Mouse (Mus musculus) stomach, embryonic 16.5 days (tissue): ENCODE data around the gene Pabpc4. TPM values are rescaled to one million over a fixed set of nuclear protein-coding genes. Genes with fewer than 3 reads are reported as not detected.
"Not testable (repeated sequence)": the region's sequence is repeated elsewhere in the genome, so short reads cannot be mapped to it uniquely, and the experiment has no call there.

ENCODE experiments used
- ATAC-seq: fragments of 200-750 bp; cut with Nextera tagmentation; 2 replicates; pipeline ENCODE4 v1.8.0; 2017; ENCODE audit warnings: moderate number of reproducible peaks, moderate TSS enrichment; ENCODE audit not compliant: insufficient read depth, low FRiP score
- H3K27ac ChIP-seq: fragments of 300-500 bp; sonication (generic); 2 replicates; pipeline ENCODE4 v1.5.1; 2014; ENCODE audit warnings: low read length
- H3K27me3 ChIP-seq: fragments of 300-500 bp; sonication (generic); 2 replicates; pipeline ENCODE4 v1.6.1; 2014; ENCODE audit warnings: low read length, control low read depth, mixed read lengths; ENCODE audit not compliant: control insufficient read depth, insufficient read depth
- H3K36me3 ChIP-seq: fragments of 300-500 bp; sonication (generic); 2 replicates; pipeline ENCODE4 v1.6.1; 2014; ENCODE audit warnings: low read length; ENCODE audit not compliant: control insufficient read depth, insufficient read depth
- H3K4me1 ChIP-seq: fragments of 300-500 bp; sonication (generic); 2 replicates; pipeline ENCODE4 v1.6.1; 2014; ENCODE audit warnings: low read length, control low read depth, mixed read lengths; ENCODE audit not compliant: control insufficient read depth, insufficient read depth
- H3K4me2 ChIP-seq: fragments of 300-500 bp; sonication (generic); 2 replicates; pipeline ENCODE4 v1.6.1; 2014; ENCODE audit warnings: low read depth, low read length, mixed read lengths
- H3K4me3 ChIP-seq: fragments of 300-500 bp; sonication (generic); replicated peaks from 2 replicates; pipeline ENCODE4 v1.5.1; 2014; ENCODE audit warnings: mild to moderate bottlenecking, low read length
- H3K9ac ChIP-seq: fragments of 300-500 bp; sonication (generic); 2 replicates; pipeline ENCODE4 v1.6.1; 2014; ENCODE audit warnings: low read length
- H3K9me3 ChIP-seq: fragments of 300-500 bp; sonication (generic); replicated peaks from 2 replicates; pipeline ENCODE4 v1.6.1; 2016; ENCODE audit warnings: low read length, control low read depth; ENCODE audit not compliant: control insufficient read depth
- WGBS: fragments of 180-500 bp; shearing (Covaris S2); extraction: QIAGEN DNeasy Blood & Tissue Kit; methylation state at CpG from one replicate; pipeline ENCODE4 v1.1.7; 2014; 5-methylcytosine and 5-hydroxymethylcytosine counted together
- polyA plus RNA-seq: library from polyadenylated mRNA; unstranded; fragments of >200 nt; fragmentation: Nextera tagmentation; extraction: Ambion mirVana; gene quantifications from 2 replicates; pipeline ENCODE4 v1.2.1, GENCODE M21; 2015

Gene Pabpc4
- polyA plus RNA-seq, 1 experiment from 2014 or later = 42.5 TPM

- 74% methylated on average over 6 of the region's 6 CpGs for WGBS
- ATAC-seq = no peak
Measured at GRCm38 (mm10) chr4:123328946-123329345, 66.8 kb downstream of the Pabpc4 start.

GRCm38 (mm10) chr4:123331326-123331725 is 69.2 kb downstream of the Pabpc4 start:
- Histone ChIP-seq H3K27ac (no peak overlapping the region), H3K4me2 (no peak overlapping the region), H3K4me1 (no peaks in the 10 kb centered on the region), H3K27me3 (no peaks in the 10 kb centered on the region), H3K9me3 (0 out of 2 replicates have a peak, but pooled peaks cover 3% of the 10 kb centered on the region), H3K9ac (no peak overlapping the region), H3K36me3 (no peaks in the 10 kb centered on the region), H3K4me3 (no peak overlapping the region)
- 65% methylated on average over 5 of the region's 5 CpGs for WGBS
- ATAC-seq = no peak

More at GRCm38 (mm10) chr4:123328946-123329345, 66.8 kb downstream of the Pabpc4 start:
- no peak overlapping the region for H3K27ac ChIP-seq
- no peaks in the 10 kb centered on the region for H3K36me3 ChIP-seq
- H3K9ac ChIP-seq = no peak overlapping the region
- H3K4me3 ChIP-seq = no peak overlapping the region
- no peaks in the 10 kb centered on the region for H3K27me3 ChIP-seq
- 0 out of 2 replicates have a peak, but pooled peaks cover 3% of the 10 kb centered on the region for H3K9me3 ChIP-seq
- H3K4me1 ChIP-seq = no peaks in the 10 kb centered on the region
- H3K4me2 ChIP-seq = no peak overlapping the region

GRCm38 (mm10) chr4:123331961-123332360 is 69.8 kb downstream of the Pabpc4 start:
- H3K27ac ChIP-seq, H3K27me3 ChIP-seq, H3K4me2 ChIP-seq, ATAC-seq, H3K9me3 ChIP-seq, H3K9ac ChIP-seq, H3K4me3 ChIP-seq, H3K4me1 ChIP-seq, H3K36me3 ChIP-seq: not testable (repeated sequence)
- 68% methylated on average over 1 of the region's 1 CpGs for WGBS

- no peaks in the 10 kb centered on the region for H3K4me1 ChIP-seq
- H3K27me3 ChIP-seq = no peaks in the 10 kb centered on the region
- no peak overlapping the region for H3K4me3 ChIP-seq
- H3K36me3 ChIP-seq = no peaks in the 10 kb centered on the region
- no peak overlapping the region for H3K27ac ChIP-seq
- no peak overlapping the region for H3K9ac ChIP-seq
- H3K4me2 ChIP-seq = no peak overlapping the region
- 0 out of 2 replicates have a peak, but pooled peaks cover 3% of the 10 kb centered on the region for H3K9me3 ChIP-seq
- no peak for ATAC-seq
- 96% methylated on average over 4 of the region's 4 CpGs for WGBS
Measured at GRCm38 (mm10) chr4:123333151-123333550, 71.0 kb downstream of the Pabpc4 start.

- no peak overlapping the region for H3K9ac ChIP-seq
- no peak overlapping the region for H3K4me2 ChIP-seq
- H3K4me3 ChIP-seq = no peak overlapping the region
- H3K27ac ChIP-seq = no peak overlapping the region
- WGBS = 60% methylated on average over 3 of the region's 3 CpGs
- 0 out of 2 replicates have a peak, but pooled peaks cover 3% of the 10 kb centered on the region for H3K9me3 ChIP-seq
- no peaks in the 10 kb centered on the region for H3K4me1 ChIP-seq
- ATAC-seq = no peak
- H3K36me3 ChIP-seq = no peaks in the 10 kb centered on the region
- H3K27me3 ChIP-seq = no peaks in the 10 kb centered on the region
Measured at GRCm38 (mm10) chr4:123334177-123334576, 72.0 kb downstream of the Pabpc4 start.

- not testable (repeated sequence) for H3K36me3 ChIP-seq, H3K4me2 ChIP-seq, H3K27me3 ChIP-seq, H3K9me3 ChIP-seq, H3K9ac ChIP-seq, H3K27ac ChIP-seq, H3K4me3 ChIP-seq, ATAC-seq, H3K4me1 ChIP-seq
- 71% methylated on average over 10 of the region's 10 CpGs for WGBS
Measured at GRCm38 (mm10) chr4:123335244-123335643, 73.1 kb downstream of the Pabpc4 start.

- ATAC-seq = no peak
- H3K4me1 ChIP-seq = no peaks in the 10 kb centered on the region
- no peaks in the 10 kb centered on the region for H3K36me3 ChIP-seq
- 0 out of 2 replicates have a peak, but pooled peaks cover 3% of the 10 kb centered on the region for H3K9me3 ChIP-seq
- H3K27me3 ChIP-seq = peaks cover 8% of the 10 kb centered on the region; the same call in 1 of the 2 replicates
- no peak overlapping the region for H3K4me3 ChIP-seq
- no peak overlapping the region for H3K27ac ChIP-seq
- no peak overlapping the region for H3K4me2 ChIP-seq
- WGBS = 67% methylated on average over 14 of the region's 14 CpGs
- no peak overlapping the region for H3K9ac ChIP-seq
Measured at GRCm38 (mm10) chr4:123335796-123336585, 73.8 kb downstream of the Pabpc4 start.

- Histone ChIP-seq H3K27ac (no peak overlapping the region), H3K9ac (no peak overlapping the region), H3K9me3 (0 out of 2 replicates have a peak, but pooled peaks cover 2% of the 10 kb centered on the region), H3K4me3 (no peak overlapping the region), H3K4me2 (no peak overlapping the region), H3K36me3 (no peaks in the 10 kb centered on the region), H3K27me3 (peaks cover 25% of the 10 kb centered on the region), H3K4me1 (peaks cover 6% of the 10 kb centered on the region)
- WGBS = 62% methylated on average over 4 of the region's 4 CpGs
- ATAC-seq = no peak
Measured at GRCm38 (mm10) chr4:123337693-123338092, 75.5 kb downstream of the Pabpc4 start.

GRCm38 (mm10) chr4:123340232-123340631 is 78.1 kb downstream of the Pabpc4 start:
- H3K4me1 ChIP-seq = peaks cover 8% of the 10 kb centered on the region
- H3K4me3 ChIP-seq = no peak overlapping the region
- H3K27me3 ChIP-seq = peaks cover 26% of the 10 kb centered on the region
- no peak for ATAC-seq
- no peak overlapping the region for H3K27ac ChIP-seq
- no peak overlapping the region for H3K9ac ChIP-seq
- no peak overlapping the region for H3K4me2 ChIP-seq
- H3K36me3 ChIP-seq = no peaks in the 10 kb centered on the region
- H3K9me3 ChIP-seq = no peaks in the 10 kb centered on the region
- 71% methylated on average over 5 of the region's 5 CpGs for WGBS
